Mouse (Mus musculus): ENCODE measurements around the gene Il6ra. TPM values are rescaled to one million over a fixed set of nuclear protein-coding genes. Genes with fewer than 3 reads are reported as not detected.

Il6ra gene
- polyA plus RNA-seq, 3 experiments from 2014 or later, result 4.6 to 23.5 (median 19.0) TPM

DNA sequence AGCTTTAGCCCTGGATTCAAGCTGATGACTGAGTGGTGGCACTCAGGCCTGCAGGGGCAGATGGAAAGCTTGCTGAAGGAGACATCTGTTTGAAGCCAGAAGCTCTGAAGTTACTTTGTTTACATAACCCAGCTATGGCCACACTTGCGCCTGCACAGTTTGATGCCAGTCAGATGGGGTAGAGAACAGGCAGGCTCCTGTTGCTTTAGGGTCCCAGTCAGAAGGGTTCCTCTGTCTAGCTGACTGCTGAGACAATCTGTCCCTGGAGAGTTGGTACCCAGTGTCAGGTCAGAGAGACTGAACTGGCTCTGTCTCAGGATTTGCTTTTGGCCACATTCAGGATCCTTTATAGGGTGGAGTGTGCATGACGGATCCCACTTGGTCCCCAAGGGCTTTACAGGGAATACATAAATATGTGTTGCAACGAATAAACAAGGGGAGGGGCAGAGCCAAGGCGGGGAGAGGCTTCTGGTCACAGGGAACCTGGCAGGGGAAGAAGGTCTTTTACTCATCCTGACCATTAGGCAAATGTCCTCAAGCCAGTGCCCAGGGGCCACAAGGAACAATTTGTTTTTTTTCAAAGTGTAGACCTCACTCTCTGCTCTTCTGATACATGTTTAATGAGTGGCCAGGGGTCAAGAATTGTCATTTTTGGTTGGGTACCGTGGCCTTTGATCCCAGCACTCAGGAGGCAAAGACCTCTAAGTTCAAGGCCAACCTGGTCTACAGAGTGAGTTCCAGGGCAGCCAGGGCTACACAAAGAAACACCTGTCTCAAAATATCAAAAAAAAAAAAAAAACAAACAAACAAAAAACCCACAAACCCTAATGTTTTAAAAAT lies 3.1 kb downstream of the Il6ra start:
- ATAC-seq, result no peak

DNA sequence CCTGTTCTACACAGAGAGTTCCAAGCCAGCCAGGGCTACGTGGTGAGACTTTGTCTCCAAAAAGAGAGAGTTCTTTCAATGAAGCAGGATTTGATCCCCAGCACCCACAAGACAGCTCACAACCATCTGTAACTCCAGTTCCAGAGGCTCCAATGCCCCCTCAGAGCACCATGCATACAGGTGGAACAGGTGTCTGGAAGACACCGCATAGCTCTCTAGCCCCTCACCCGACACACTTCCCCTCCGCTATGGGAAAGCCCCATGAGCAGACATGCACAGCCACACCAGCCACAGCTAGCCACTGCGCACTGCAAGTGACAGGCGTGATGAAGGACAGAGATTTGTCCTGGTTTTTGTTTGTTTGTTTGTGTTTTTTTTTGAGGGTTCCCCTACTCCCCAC lies 4.2 kb downstream of the Il6ra start:
- ATAC-seq, result peak; percentile 34

DNA sequence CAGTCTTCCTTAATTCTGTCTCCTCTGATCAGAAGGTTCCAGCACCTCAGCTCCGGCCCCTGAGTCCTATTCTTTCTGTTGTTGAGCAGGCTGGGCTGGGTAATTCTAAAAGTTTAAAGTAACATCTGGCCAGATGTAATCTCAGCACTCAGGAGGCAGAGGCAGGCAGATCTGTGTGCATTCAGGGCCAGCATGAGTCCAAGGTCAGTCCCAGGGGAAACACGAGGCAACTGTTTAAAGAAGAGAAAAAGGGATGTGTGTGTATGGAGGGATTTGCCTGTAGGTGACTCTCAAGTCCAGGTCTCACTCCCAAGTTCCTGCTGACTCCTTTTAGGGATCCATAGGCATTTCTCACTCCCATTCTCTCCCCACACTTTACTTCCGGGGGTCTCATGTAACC lies 5.2 kb downstream of the Il6ra start:
- no peak for ATAC-seq

DNA sequence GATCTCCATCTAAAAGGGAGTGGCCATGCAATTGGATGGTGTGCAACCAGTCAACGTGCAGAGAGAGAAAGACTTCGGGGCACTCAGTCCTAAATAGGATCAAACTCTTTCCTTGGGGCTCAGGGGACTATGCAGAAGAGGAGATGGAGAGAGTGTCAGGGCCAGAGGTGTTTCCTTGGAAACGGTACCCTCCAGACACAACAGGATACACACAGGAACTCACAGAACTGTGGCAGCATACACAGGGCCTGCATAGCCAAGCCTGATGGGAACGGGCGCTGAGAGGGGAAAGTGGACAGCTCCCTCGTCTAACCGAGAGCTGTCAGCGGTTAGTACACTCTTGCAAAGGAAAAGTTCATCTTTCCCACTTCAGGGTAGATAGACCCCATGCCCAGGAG lies 13.5 kb downstream of the Il6ra start:
- peak; percentile 53 for ATAC-seq

DNA sequence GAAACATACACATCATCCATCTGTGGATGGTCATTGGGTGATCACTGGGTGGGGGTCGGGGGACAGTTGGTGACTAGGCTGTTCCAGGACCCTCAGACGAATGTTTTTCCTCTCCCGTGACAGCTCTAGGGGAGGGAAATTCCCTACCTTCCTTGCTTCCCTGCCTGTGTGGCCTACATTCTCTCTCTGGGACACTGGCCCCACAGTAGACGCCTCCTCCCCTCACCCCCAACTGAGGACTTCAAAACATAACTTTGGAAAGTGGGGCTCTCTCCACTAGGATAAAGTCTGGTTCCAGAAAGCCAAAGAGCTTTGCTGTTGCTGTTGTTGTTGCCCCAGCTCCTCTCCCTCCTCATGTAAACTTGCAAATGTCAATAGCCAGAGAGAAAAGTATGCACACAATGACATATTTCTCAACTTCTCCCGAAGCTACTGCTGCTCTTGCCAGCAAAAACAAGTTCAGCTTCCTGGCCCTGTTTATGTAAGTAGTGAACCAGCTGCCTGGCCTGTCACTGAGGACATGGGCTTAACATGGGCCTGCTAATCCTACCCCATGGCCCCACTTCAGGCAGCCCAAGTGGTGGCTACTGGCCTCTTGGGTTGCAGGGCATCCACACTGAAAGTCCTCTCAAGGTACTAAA lies 14.0 kb downstream of the Il6ra start:
- no peak for ATAC-seq

DNA sequence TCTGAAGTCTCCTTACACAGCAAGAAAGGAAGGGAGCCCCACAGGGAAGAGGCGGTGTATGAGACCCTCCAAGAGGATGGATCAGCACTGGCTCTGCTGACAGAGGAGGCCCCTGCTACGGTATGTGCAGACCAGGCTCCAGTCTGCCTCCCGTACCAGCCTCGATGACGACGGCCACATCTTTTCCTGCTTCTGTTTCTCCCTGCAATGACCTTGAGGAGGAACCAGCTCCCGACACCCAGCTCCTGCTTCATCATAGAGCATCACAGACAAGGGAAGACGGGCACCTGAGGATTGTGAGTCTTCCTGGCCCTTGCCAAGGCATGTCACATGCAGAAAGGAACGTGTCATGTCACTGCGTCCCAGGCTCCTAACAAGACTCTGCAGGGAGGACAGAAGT lies 15.0 kb downstream of the Il6ra start:
- no peak for ATAC-seq

DNA sequence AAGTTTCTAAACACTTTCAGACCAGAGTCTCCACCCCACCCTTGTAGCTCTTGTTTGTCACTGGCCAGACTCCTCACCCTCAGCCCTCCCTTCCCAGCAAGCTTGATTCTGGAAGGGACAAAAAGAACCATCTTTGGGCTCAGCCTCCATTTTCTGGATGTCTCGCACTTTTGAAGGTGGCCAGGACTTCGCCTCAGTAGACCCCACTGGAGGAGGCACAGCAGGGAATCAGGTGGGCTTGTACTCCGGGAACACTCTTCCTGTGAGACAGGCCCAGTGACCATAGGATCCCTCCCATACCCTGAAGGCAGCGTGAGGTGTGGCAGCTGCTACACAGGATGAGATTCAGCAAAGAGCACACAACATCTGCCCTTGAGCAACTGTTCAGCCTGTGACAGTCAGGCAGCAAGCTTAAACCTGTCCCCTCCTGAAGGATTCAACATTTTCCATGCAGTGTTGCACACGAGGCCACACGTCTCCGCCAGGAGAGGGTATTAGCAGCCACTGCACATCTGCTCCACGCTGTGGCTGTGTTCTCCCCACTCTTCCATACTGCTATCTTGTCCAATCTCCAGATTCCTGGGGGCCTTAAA lies 15.7 kb downstream of the Il6ra start:
- ATAC-seq, result no peak

DNA sequence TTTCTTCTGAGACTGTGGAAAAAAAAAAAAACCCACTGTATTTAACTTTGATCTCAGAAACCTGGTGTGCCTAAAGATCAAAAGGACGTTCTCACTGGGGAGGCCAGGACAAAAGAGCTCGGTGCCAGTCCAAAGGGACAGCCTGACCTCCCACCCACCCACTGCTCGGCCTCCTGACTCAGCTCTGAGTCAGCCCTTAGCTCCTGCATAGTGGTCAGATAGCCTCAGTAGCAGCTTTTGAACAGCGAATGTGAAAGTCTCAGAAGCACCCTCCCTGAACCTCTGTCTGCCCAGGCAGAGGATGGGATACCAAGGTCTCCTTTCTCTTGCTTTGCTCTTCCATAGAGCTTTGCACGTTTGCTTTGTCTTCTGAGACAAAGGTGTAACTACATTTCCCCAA lies 16.4 kb downstream of the Il6ra start:
- peak; percentile 27 for ATAC-seq

DNA sequence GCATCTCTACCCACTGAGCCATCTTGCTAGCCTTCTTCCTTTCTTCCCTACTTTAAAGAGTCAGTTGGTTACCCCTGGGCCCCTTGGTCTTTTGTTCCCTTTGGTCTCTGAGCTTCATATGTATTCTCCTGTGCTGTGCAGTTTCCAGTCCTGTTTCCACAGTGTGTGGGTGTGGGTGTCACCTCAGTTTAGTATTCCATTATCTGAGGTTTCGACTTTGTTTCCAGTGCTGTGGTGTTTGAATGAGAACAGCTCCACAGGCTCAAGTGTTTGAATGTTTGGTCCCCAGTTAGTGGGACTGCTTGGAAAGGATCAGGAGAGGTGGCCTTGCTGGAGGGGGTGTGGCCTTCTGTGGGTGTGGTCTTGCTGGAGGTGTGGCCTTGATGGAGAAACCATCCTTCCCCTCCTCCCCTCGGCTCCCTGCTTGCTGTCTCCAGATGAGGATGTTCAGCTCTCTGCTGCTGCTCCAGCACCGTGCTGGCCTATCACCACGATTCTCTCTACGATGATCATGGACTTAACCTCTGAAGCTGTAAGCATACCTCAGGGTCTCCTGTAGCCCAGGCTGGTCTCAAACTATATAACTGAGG lies 20.4 kb downstream of the Il6ra start:
- peak; percentile 54 for ATAC-seq

DNA sequence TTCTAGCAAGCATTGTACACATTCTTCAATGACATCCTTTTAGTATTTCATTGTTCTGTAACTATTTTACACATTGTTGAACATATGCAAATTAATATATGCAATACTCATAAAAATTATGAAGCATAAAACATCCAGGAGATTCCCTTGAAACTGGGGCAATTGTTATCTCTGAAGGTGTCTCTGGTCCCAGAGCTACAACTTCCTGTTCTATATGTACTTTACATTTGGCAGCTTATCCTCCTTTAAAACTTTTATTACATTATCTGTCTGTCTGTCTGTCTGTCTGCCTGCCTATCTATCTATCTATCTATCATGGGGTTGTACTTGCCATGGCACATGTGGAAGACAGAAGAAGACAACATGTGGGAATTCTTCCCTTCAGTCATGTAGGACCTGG lies 21.3 kb downstream of the Il6ra start:
- ATAC-seq, result no peak

DNA sequence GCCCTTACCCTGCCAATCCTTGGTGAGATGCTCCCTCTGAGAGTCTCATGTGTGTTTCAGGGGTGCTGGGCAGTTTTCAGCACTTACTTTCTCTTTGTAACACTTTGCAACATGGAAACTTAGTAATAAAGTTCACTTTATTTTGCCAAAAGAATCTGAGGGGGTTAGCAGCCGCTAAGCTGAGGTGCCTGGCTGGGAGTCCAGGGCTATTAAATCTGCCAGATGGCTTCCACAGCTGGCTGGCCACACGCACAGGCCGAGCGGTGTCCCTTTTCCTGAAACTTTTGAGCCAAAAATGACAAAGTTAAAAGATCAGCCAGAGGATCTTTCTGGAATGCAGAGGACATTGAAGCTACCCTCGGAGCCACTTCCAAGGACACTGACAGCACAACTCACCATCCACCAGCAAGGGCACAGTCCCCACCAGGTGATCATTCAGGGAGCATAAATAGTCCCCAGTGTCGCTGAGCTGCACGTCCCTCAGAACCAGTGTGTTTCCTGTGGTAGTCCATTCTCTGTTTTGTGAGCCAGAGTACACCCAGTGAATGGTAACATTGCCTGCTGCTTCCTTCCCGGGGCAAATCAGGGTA lies 23.1 kb downstream of the Il6ra start:
- no peak for ATAC-seq

DNA sequence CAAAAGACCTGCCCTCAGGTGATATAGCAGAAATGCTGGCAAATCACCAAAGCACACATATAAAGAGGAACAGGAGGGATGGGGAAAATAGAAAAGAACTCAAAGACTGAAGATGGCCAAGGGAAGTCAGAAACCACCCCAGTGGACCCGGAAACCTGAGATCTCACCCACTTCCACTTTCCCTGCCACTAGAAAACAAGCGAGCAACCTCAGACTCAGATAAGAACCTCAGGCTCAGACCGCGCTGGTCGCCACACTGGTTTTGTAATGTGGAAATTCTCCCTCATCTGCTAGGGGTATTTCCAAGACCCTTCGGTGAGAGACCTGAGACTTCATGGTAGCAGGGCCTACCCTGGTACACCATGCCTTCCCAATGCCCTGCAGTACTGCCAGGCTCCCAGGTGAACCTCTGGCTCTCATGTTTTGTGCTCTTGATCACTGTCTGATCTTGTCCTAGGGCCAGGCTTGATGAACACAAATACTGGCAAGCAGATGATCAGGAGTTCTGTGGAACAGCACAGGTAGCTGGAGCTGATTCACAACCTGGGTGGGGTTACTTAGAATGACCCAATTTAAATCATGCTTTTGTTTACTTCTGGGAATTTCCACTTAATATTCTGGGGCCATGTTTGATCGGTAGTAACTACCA lies 25.3 kb downstream of the Il6ra start:
- peak; percentile 32 for ATAC-seq

DNA sequence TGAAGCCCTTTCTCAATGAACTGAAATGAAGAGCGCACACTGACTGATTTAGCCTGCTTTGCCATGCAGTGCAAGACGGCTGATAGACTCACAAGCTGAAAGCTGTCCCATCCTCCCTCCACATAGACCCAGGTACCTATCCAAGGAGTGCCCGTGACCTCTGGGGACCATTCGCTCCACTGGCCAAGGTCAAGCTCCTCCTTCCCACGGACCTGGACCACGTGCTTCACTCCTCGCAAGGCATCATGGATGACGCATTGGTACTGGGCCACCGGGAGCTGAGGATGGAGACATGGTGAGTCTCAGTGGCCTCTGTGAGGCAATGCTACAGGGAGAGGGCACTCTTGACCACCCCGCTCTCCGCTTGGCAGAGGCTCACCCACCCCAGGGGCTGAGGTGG lies 27.2 kb downstream of the Il6ra start:
- no peak for ATAC-seq

DNA sequence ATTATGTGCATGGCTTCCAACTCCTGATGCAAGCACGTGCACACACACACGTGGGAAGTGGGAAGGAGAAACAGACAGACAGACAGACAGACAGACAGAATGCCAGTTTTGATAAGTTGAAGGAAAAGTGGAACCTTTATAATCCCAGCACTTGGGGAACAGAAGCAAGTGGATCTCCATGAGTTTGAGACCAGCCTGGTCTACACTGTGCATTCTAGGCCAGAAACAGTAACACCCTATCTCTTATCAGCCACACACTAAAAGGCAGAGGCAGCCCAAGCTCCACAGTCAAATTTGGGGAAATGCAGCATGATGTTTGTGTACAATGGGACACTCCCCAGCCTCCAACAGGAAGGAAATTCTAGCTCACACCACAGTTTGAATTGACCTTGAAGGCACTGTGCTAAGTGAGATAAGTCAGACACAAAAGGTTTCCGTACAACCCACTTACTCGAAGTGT lies 29.4 kb downstream of the Il6ra start:
- ATAC-seq, result no peak

DNA sequence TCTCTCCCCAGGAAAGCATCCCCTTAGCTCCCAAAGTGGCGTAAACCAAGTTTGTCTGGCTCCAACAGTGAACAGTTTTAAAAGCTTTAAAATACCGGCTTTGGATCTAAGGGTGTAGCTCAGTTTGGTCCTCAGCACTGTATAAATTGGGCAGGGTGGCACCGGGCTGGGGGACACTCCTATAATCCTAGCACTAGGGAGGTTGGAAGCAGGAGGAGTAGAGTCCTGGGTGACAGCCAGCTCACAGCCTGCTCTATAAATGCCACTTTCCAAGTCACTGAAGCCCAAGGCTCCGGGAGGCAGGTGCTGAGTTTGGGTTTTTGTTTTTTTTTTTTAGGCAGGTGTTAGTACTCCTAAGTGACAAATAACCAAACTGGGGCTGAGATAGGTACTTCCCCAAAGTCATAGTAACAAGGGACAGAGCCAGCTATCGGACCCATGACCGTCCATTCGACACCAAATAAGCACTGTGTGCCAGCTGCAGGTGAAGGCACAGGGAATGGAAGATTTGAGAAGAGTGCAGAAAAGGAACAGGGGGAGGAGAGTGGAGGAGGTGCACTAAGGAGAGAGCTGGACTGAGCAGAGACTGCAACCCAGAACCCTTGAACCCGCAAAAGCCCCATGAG lies 30.3 kb downstream of the Il6ra start:
- no peak for ATAC-seq

DNA sequence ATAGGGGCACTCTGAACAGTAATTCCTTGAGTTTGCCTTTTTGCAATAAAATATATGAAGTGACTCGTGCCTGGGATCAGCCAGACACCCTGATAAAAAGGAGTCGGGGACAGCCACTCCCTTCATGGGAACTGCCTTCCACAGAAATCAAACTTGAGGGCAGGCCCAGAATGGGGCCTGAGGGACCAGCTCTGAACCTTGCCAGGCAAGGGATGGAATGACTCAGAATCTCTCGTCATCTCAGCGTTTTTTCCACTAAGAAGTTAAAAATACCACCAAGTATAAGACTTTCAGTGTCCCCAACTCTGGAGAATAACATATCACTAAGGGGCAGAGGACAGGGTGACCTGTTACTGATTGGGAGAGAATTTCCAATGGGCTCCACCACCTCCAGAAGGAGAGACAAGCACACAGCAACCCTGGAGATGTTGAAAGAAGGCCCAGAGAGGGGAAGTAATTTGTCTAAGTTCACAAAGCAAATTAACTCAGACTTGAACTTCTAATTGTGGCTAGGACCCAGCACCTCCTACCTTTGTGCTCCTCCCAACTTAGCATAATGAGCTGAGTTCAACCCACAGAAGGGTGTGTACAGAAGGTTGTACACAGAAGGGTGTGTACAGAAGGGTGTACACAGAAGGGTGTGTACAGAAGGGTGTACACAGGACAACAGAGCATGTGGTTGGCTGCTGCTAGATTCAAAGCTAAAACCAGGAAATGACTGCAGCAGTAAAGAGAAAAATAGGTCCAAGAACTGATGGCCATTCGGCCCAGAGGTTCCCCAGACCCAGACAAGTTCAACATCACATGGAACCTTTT lies 32.8 kb downstream of the Il6ra start:
- ATAC-seq, result peak; percentile 19

DNA sequence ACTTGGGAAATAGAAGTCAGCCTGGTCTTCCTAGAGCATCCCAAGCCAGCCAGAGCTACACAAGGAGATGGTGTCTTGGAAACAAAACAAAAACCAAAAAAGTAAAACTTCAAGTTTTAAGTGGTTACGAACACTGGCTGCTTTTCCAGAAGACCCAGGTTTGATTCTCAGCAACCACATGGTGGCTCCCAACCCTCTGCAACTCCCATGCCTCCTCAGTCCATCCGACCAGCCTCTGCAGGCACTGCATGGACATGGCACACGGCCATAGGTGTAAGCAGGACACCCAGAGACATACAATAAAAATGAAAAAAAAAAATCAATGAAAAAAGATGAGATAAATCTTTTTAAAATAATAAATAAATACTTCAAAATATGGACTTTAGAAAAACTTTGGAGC lies 33.7 kb downstream of the Il6ra start:
- no peak for ATAC-seq

DNA sequence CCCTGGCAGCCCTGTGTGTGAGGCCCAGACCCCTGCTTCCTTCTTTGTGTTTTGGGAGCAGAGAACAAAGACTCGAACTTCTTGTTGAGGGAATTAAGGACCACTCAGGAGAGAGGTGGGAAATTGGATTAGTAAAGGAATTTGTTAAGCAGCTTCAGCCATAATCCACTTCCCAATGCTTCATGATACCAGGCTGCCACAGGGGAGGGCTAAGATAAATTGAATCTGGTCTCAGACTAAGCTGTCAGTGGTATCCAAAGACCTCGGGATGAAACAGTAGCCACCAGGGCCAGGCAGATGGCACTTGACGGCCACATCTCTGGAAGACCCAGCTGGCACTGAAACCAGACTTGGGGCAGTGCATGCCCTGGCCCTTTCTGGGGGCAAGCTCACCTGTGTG lies 34.5 kb downstream of the Il6ra start:
- no peak for ATAC-seq

DNA sequence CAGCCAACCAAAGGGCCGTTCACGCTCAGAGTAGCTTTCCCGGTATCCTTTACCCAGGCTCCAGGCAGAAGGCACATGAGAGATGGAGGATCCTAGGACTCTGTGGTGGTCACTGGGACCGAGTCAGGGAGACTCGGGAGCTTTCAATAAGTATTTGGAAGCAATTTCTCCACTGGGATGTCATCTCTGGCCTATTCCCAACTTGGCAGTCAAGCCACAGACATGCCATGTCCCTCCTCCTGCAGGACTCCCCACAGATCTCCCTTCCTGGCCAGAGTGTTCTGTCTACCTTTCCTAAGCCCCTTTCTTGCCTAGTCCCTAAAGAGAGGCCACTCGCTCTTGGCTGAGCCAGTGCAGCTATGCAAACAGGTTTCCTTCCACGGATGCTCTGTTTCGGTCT lies 35.9 kb downstream of the Il6ra start:
- no peak for ATAC-seq

DNA sequence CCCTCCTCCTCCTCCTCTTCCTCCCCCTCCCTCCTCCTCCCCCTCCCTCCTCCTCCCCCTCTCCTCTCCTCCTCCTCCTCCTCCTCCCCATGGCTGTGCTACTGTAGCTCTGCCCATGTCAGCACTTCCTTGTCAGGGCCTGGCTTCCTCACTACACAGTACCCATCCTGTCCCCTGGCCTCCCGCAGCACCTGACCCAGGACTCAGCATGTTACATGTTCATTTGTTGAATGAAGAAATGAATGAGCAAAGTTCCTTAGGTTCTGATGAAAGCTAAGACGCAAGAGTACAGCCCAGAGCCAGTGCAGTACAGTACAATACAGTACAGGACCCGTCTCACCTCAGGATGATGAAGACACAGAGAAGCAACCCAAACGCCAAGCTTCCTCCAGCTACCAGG lies 36.5 kb downstream of the Il6ra start:
- peak; percentile 17 for ATAC-seq

DNA sequence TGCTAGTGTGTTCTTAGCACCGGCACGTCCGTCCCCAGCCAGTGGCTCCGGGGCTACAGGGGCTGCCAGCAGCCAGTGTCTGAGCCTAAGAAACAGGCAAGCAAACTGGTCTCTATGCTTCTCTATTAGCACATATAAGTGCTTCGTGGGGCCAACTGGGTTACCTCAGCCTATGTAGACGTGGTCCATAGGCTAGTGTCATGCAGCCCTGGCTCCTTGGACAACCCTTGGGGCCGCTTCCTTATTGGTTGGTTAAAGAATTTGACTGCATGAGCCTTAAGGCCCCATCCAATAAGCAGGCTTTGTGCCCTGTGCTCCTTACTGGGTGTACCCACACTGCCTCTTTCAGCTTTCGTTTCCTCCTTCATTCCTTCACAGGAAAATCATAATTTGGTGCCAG lies 37.2 kb downstream of the Il6ra start:
- ATAC-seq, result no peak

Measured in inflammation-experienced regulatory T-cells, adult 6 months (primary cell).